Mouse (Mus musculus): ENCODE data around the gene Klf11.

The Klf11 gene

DNA sequence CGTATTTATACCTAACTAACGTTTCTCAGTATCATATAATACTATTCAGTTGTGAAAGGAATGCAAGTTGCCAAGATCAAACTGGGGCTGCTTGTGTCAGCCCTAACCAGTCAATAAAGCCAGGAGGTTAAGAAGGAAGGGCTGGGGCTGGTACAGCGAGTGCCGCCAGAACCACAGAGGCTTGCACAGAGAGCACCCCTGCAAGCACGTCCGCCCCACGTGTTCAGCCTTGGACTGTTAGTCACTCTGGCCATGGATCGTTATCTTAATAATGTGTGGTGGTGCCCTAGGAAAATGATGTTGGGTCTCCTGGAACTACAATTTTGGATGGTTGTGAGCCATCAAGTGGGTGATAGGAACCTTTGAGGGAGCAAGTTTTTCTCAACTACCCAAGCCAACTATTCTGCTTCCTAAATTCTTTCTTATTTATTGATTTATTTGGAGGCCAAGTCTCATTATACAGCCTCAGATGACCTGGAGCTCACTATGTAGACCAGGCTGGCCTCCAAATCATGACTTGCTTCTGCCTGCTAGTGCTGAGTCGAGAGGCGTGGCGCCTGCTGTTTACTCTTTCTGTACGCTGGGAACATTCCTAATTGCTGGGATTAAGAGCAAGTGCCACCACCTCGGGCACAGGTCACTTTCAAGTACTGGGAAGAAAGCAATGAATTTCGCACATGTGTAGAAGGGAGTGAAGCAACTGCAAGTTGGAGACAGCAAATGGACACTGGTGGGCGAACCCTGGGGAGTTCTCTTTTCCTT lies 54.6 kb downstream of the Klf11 start:
- DNase-seq, result no peak

DNA sequence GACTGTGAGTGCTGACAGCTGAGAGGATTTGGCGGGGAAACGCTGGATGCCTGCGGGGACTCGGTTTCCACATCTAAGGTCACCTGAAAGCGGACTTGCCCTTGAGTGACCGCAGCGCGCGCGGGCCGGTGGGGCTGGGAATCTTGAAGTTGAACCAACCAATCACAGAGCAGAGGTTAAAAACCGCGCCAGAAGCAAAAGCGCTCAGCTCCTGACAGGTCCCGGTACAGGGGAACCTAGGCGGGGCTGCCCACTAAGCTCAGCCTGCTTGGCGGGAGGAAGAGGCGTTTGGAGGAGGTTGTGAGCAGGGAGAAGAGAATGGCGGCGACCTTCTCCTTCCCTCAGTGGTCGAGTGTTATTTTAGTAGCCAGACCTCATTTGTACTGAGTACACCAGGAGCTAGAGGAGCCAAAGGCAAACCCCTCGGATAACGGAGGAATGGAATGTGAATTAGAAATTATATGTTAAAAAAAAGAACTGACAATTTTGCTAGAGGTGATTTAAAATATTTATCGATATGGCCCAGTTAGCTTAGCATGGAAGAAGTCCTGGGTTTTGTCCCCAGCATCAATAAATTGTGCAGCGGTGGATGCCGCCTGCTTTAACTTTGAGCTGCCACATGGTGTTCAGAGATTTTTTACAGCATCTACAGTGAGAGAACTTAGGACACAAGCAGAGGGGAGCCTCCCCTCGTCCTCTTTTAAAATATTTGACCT lies 55.8 kb downstream of the Klf11 start:
- DNase-seq, result peak; percentile 86

DNA sequence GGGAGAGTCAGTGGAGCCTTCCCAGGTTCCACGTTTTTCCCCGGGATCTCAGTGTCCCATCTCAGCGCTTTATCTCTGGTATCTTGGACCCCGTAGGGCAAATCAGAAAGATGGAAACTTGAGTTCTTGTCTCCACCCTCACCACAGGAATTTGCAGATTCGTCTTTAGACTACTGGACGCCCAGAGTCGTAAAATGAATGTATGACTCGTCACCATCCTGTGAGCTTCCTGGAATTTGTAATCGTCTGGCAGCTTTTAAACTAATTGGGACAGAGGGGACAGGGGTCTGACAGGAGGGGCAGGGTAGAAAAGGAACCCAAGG lies 56.4 kb downstream of the Klf11 start:
- DNase-seq, result peak; percentile 52

DNA sequence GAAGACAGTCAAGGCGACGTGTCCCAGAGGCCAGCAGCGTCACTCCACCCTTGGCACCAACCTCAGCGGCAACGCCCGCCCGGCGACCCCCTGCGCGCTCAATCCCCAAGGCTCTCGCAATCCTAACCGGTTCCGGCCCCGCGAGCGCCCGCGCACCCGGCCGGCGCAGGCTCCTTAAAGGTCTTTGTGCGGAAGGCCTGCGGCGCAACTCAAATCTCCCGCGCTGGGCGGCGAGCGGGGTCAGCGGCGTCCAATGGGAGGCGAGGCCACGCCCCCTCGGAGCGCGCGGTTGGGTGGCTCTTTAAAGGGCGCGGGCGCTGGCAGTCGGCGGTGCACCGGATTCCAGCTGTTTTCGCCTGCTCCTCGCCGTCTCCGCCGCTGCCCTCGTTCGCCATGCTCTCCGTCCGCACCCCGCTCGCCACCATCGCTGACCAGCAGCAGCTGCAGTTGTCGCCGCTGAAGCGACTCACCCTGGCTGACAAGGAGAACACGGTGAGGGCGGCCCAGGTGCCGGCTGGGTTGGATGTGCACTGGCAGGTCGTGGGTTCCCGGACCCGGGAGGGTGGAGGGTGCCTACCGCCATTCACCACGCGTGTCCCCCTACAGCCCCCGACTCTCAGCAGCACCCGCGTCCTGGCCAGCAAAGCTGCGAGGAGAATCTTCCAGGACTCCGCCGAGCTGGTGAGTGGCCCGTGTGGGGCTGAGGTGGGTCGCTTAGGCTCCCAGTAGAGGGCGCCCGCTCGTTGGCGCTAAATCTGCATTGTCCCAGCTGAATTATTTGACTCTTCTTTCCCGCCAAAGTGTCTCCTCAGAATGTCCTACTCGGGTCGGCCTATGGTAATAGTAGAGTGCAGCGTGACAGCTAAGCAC lies 57.1 kb downstream of the Klf11 start, which contains the start of gene Rrm2:
Gene Rrm2, plus strand, starts transcription at position 288 of the 870 bp plus-strand sequence.
- DNase-seq, result peak; percentile 98

DNA sequence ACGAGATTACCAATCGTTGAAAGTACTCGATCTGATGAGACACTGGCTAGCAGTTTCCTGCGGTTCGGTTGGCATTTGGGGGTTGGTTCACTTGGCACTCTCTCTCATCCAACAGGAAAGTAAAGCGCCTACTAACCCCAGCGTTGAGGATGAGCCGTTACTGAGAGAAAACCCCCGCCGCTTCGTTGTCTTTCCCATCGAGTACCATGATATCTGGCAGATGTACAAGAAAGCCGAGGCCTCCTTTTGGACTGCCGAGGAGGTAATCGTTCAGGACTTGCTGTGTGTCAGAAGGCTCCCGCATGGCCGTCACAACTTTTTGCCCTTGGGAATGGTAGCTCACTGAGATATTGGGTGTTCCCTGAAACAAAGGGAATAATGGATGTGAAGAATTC lies 57.7 kb downstream of the Klf11 start:
- DNase-seq, result no peak

DNA sequence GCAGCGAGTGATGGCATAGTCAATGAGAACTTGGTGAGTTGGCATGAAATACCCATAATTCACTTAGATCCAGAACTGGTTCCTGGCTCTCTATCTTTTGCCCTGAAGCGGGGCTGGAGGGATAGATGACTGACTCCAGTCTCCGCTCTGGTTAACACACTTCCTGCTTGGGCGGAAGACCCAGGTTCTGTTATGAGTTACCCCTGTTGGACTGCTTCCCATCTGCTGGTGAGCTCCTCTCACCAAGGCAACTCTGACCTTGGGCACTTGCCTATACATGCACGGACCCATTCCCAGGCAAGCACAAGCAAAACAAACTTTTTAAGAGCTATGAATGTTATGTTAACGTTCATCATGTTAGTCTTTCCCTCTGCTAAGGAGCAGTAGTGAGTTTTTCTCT lies 58.3 kb downstream of the Klf11 start:
- DNase-seq, result peak; percentile 33

DNA sequence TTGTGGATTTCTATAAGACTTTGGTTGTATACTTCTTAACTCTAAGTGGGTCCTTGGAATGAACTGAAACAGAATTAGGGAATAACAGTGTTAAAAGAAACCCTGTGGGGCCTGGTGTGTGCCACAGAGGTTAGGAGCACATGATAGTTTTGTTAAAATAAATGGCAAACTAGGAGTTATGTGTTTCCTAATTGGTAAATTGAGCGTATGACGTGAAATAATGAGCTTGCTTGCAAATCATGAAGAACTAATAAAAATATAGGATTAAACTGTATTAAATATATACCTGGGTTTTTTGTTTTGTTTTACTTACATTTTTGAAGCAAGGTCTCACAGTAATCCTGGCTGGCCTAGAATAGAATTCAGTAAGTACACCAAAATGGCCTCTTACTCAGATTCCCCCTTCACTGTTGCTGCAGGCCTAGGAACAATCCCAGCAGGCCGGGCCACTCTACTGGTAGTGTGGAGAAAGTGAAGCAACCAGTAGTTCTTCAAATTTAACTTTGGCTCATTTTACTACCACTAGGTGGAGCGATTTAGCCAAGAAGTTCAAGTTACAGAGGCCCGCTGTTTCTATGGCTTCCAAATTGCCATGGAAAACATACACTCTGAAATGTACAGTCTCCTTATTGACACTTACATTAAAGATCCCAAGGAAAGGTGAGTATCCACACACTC lies 58.9 kb downstream of the Klf11 start:
- peak; percentile 91 for DNase-seq

DNA sequence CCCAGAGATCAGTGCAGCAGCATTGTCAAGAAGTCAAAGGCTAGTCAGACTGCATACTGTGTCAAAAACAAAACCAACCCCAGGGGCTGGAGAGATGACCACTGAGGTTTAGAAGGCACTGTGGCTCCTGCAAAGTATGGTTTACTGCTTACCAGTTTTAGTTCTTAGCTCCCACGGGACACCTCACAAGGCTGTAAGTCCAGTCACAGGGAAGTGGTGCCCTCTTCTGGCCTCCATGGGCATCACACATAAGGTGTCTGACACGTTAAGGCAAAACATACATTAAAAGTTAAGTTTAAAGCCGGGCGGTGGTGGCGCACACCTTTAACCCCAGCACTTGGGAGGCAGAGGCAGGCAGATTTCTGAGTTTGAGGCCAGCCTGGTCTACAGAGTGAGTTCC lies 59.6 kb downstream of the Klf11 start:
- DNase-seq, result peak; percentile 57

All from embryo, embryonic 11 days (tissue).